Mouse (Mus musculus) inflammation-experienced regulatory T-cells, adult 6 months (primary cell): Measurements from ENCODE around the gene Map3k5. TPM values are rescaled to one million over a fixed set of nuclear protein-coding genes. Genes with fewer than 3 reads are reported as not detected.
"Not testable (repeated sequence)": the region's sequence is repeated elsewhere in the genome, so short reads cannot be mapped to it uniquely, and the experiment has no call there.

Source experiments
- ATAC-seq: one replicate; pipeline ENCODE4 v1.8.0; 2017
- polyA plus RNA-seq, 3 experiments: library from polyadenylated mRNA; unstranded; fragments of 100-300 nt; shearing (Covaris generic); gene quantifications; one replicate each; pipeline ENCODE4 v1.2.1; 2017

Gene Map3k5
- polyA plus RNA-seq, 3 experiments from 2014 or later, result 9.3 to 14.3 (median 13.8) TPM

DNA sequence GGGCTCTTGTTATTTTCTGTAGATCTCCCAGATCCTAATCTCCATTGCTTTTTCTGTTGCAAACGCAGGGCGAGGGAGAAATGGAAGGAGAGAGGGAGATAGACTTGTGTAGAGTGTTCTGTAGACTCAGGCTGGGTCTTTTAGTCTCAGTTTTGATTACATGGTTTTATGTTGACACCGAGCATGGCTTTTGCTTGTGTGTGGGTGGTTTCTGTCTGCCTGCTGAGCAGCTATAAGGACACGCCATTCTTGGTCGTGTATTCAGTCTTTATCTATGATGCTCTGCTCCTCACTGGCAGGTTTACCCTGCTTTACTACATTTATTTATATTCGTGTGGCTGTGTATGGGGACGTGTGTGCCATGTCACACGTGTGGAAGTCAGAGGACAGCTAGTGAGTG, 34.2 kb downstream of the Map3k5 start:
- peak; percentile 53 for ATAC-seq

DNA sequence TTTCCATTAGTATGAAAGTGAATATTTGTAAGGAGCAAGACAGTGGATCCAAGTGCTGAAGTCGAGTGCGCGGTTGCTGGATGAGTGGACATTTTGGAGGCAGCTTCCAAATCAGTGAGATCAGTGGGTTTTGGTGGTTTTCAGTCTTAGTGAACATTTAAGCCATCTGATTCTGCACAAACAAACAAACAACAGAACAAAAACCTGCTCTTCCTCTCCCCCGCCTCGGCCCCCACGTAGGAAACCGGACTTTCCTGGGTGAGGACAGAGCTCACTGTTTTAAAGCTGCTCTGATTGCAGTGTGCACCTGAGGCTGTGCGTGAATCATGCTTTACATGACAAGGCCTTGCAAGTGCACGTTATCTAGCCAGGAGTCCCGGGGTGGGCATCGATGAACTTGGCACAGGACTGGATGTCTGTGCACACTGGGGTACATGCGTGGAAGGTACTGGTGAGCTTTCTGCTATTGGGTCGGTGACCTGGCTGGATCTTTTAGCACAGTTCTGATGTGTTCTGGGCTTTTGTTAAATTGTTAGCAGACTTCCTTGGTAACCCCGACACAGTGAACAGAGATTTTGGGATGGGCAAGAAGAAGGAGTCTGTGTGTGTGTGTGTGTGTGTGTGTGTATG, 35.7 kb downstream of the Map3k5 start:
- no peak for ATAC-seq

DNA sequence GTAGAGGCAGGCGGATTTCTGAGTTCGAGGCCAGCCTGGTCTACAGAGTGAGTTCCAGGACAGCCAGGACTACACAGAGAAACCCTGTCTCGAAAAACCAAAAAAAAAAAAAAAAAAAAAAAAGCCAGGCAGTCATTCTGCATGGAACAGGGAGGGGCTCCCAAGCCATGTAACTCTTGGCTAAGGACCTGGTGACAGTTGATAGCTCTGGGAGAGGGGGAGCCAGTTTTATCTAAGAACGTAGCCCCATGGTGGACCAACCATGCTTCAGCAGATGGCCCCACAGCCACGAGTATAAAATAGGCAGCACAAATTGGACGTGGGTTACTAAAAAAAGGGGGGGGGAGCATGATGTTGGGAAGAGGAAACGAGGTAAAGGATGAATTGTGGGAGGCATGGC, 37.2 kb downstream of the Map3k5 start:
- not testable (repeated sequence) for ATAC-seq

DNA sequence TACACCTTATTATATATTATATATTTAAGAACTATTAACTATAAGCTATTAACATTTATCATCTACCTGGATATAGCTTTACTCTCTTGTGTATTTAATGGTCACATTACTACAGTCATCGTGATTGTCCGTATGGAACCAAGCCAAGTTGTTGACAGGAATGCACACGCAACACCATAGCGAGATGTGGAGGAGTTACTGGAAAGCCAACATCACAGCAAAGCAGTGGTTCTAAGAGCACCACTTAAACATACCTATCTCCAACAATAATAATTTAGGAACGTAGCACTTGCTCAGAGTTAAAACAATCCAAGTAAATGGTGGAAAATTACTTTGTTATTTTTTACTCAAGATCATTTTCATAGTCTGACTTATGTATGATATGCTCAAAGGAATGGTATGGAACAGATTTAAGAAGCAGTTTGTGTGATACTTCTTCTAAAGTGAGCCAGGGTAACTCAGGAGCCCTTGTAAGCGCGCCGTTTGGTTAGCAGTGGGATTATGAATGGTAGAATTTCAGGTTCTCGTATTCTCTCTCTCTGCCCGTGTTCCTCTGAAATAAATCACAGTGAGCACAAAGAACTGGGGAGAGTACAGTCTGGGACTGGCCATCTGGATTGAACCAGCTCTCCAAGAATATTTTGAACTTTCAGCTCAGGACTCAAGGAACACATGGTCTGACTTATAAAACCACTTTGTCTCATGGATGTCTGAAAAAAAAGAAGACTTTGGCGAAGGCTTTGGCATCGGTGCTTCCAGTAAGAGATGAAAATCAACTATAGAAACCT, 39.2 kb downstream of the Map3k5 start:
- no peak for ATAC-seq

DNA sequence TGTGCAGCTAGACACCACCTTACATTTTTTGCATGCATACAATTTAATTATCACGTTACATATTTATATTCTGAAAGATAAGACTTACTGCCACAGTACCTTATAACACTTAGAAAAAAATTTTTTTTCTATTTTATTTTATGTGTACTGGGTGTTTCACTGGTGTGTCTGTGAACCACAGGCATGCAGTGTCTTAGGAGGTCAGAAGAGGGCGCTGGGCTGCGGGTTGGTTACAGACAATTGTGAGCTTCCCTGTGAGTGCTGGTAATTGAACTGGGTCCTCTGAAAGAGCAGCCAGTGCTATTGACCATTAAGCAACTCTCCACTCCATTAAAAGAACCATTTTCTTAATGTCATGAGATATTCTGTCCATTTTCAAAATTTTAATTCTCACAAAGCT, 43.3 kb downstream of the Map3k5 start:
- ATAC-seq, result no peak

DNA sequence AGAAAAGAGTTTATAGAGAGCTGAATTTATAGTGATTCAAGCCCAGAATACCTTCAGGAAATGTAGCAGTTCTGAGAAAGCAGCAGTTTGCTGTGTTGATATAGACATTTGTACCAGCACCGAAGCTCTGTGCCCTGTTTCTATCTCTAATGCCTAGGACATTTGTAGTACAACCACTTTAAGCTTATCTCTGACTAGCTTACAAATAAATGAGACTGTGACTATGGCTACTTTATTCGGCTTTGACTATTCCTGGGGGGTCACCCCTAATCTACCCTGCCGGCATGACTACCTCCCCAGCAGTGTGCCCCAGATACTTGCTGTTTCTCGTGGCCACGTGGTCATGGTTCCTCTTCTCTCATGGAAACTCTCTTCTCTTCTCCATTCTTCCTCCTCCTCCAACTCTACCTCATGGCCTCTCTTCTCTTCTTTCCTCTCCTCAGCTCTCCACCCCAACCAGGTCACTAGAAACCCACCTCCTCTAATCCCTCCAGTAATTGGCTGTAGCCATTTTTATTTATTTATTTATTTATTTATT, 44.5 kb downstream of the Map3k5 start:
- no peak for ATAC-seq

DNA sequence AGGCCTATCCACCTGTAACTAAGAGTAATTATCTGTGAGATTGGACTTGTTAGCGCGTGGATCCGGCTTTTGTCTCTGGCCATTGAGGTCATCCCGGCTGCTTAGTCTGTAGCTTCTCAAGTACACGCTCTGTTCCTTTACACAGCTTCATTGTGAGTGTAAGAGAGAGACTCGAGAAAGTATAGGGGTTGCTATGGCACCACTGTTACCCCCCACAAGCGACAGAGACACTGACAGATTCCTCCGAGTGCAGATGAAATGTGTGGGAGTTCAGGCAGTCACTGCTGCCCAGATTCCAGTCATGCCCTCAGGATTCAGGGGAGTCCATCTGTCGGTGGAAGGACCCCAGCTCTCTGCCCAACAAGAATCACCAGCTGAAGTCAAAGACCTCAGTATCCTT, 53.5 kb downstream of the Map3k5 start:
- no peak for ATAC-seq

DNA sequence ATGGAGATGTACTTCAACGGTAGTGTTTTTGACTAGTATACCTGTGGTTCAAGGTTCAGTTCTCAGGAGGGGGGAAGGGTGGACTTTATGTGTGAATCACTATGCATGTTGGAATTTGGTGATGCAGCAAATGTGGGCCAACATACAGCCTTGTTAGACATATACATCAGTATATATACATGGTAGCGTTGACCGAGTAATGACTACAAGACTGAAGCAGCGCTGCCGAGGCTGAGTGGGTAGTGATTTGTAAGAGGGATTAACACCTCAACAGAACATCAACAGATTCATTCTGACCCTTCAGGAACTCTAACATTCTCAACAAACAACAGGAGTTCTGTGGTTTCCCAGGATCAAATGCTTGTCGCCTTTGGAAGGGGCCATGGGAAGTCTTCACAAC, 55.7 kb downstream of the Map3k5 start:
- ATAC-seq, result no peak

DNA sequence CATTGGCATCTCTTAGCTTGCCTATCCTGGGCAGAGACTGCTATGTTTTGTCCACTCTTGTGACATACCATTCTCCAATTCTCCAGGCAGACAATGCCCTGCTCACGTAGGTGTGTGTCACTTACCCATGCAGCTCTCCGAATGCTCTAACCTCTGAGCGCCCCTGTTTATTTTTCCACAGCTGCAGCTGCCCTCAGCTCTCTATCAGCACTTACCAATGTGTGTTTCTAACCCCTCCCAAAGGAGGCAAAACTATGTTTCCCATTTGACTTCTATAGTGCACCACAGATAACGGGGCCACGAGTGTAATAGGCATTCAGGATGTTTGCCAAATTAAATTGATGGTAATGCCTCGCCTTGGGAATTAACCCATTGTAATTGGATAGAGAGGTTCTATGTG, 56.4 kb downstream of the Map3k5 start:
- no peak for ATAC-seq

DNA sequence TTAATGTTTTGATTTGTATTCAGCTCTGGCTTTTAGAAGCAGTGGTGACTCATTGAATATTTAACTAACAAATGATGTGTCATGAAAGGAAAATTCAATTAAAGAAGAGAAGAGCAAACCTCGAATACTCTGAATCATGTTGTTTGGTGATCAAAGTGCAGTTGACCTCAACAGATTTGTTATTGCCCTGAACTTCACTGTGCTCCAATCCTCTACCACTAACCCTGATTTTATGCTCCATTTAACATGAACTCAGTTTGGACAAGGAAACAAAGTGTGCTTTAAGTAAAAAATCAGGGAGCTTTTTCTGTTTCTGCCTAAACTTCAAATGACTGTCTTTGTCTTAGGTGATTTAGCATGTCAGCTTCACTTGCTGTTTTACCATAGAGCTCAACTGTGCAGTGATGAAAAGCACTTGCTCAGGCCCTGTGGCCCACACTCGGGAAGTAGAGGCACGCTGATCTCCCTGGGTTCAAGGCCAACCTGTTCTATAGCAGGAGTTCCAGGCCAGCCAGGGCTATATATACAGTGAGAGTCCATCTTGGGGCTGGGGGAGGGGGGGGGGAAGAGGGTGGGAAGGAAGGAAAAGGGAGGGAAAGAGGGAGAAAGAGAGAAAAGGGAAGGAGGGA, 57.1 kb downstream of the Map3k5 start:
- ATAC-seq, result peak; percentile 11

DNA sequence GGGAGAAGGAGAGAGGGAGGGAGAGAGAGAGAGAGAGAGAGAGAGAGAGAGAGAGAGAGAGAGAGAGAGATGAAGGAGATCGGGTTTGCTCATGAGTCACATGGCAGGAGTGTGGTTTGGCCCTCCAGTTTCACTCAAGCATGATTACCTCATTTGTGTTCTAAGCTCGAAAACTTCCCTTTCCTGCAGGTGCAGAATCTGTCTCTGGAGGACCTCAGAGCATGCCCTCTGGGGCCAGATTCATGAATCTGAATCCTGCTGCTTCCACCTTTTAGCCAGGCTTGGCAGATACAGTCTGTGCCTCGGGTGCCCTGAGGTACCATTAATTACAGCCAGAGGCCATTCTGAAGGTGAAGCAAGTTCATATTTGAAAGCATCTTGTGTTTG, 57.6 kb downstream of the Map3k5 start:
- ATAC-seq, result peak; percentile 98

DNA sequence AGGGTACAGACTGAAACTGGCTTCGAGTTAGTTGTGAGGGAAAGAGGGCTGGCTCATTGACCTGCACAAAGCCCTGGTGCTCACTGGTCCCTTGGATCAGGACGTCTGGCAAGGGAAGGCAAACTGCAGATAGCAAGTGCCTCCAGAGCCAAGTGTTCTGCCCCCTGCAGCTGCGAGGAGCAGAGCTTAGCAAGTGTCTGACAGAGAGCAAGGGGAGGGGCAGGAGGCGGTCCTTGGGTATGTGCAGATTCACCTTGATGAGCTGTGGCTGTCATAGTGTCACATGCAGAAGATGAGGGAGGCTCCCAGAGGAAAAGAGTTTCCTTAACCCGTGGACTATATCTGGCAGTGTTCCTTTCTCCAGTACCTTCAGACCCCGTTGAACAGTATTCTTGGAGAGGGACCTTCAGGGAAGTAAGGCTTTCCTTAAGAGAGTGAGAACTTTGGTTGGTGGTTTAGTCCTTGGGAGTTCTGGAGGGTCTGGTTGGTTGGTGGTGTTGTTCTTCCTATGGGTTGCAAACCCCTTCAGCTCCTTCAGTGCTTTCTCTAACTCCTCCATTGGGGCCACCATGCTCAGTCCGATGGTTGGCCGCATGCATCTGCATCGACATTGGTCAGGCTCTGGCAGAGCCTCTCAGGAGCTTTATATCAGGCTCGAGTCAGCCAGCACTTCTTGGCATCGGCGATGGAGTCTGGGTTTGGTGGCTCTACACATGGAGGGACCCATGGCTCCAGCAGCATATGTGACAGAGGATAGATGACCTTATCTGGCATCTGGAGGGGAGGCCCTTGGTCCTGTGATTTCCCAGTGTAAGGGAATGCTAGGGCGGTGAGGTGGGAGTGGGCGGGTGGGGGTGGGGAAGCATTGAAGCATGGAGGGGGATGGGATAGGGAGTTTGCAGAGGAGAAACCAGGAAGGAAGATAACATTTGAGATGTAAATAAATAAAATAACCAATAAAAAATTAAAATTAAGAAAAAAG, 60.5 kb downstream of the Map3k5 start:
- ATAC-seq, result no peak

DNA sequence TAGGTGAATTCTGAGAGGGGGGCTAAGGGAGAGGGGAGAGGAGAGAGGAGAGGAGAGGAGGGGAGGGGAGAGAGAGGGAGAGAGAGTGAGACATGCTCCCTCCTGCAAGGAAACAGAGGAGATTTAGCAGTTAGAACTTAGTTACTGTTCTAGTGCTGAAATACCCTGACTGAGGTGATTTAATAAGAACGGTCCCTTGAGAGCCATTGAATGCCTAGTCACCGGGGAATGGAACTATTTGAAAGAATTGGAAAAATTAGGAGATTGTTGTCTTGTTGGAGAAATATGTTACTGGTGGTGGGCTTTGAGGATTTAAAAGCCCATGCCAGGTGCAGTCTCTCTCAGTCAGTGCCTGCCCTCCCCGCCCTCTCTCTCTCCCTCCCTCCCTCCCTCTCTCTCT, 61.9 kb downstream of the Map3k5 start:
- no peak for ATAC-seq

DNA sequence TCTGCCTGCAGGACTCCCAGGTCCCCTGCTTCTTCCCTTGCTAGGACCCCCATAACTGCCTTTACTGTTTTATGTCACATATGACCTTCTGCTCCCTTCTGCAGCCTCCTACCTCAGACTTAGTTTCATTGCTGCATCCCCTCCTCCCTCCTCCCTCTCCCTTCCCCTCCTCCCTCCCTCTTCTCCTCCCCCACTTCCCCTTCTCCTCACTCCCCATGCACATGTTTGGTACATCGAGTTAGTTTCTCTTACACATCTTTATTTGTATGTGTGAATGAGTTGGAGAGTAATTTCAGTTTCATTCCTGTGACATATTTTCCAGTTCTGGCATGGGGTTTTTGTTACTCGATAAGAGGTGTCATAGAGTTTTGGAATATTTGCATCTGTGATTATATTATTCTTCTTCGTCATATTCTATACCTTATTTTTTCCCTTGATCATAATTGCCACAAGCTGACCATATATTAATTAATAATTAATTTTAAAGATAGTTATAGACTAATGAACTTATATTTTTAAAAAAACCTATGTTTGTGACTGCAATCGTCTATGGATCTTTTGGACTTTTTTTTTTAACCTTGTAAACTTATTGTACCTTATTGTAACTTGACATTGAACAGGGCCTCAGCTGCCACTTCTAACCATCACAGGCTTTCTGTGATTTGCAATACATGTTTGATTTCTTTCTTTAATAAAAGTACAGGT, 65.6 kb downstream of the Map3k5 start:
- ATAC-seq, result peak; percentile 55

DNA sequence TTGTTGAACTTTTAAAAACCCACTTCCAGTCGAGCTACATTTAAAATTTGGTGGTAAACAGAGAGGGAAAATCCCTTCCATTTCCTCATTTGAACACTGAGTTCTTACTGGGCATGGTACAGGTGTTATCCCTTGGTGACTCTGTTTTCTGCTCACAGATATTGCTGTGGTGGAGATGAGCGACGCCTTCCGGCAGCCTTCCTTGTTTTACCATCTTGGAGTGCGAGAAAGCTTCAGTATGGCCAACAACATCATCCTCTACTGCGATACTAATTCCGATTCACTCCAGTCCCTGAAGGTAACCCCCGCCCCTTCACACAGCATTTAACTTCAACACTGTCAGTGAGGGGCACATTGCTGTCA, 66.1 kb downstream of the Map3k5 start:
- ATAC-seq, result peak; percentile 77

DNA sequence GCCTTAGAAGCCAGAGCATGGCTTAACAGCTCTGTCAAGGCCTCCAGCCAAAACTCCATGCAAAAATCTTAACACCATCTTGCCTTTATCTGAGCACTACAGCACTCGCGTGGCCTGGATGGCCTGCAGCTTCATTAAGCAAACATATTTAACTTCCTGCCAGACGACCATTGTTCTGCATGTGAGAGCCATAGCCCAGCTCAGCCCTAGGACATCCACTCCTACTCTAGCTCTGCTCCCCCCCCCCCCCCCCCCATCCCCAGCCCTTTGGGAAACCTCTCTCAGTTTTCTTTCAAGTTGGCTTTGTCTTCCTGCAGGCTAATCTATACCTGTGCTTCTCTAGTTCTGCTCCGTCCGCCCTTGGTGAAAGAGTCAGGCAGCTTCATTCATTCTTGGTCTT, 67.7 kb downstream of the Map3k5 start:
- no peak for ATAC-seq

DNA sequence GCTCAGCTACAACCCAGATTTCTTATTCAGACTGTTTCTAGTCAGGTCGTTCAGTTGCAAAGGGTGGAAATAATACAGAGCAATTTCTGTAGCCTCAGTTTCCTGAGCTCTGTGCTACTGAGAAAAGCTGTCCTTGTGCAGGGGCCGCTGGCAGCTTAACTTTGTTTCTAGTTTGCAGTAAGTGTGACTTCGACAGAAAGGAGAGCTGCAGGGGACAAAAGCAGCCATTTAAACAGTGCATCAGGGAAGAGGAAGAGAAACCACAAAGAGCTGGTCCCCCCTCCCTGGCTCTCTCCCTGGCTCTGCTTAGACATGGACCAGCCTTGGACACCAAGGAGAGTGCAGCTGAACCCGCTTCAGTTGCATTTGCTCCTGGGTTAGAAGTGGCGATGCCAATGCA, 68.7 kb downstream of the Map3k5 start:
- no peak for ATAC-seq

DNA sequence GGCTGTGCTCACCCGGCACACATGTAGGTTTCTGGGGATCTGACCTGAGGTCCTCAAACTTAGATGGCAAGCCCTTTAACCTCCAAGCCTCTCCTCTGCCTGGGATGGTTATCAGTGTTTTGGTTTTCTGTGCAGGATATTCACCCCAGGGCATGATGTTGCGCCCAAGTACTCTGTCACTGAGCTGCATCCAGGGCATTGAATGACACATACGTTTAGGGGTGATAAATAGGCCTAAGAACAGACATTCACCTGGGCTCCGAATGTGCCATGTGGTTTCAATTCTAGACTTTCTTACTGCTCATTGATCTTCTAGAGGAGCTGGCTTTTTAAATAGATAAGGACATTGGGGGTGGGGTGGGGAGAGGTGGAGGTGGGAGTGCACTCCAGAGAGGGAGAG, 70.5 kb downstream of the Map3k5 start:
- ATAC-seq, result no peak

DNA sequence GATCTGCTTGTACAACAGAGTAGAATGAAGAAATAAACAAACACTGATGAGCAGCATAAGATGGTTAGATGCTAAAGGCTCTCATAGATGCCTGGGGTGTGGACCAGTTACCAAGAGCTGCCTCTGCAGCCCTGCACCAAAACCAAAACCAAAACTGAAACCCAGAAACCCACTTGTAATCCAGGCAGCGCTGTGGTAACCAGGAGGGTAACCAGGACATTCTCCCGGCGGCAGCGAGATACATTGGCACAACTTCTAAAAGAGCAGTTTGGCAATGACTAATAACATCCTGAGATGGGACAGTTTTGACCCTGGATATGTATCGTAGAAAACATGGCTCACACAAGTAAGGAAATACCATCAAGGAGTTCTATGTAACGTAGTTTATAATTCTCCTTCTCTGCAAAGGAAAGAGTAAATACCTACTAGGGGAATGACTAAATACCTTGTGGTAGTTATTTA, 71.2 kb downstream of the Map3k5 start:
- peak; percentile 93 for ATAC-seq

DNA sequence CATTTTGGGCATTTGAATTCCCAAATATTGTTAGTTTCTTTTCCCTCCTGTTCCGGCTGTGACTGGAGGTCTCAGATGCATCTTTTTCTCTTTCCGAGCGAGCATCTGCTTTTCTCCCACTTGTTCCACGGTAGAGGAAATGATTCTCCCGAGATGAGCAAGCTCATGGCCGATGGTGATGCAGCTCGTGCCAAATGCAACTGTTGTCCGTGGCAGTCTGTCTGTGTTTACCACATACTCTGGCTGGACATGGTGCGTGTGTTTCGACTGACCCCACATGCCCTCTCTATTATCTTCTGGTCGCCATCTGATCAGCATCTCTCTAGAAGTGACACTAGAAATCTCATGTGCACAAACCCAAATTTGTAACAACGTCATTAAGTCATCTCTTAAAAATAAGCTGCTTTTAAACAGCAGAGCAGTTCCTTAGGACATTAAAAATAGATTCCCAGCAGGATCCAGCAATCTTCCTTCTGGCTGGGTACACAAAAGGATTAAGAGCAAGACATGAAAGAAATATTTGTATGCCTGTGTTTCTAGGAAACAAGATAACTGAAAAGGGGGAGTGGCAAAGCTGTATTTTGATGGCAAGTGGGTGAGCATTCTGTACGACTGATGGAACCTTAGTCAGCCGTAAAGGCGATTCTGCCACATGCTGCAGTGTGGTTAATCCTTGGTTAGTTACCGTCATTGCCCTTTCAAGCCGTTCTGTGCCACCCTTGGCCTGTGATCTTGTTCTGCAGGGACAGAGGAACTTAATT, 72.2 kb downstream of the Map3k5 start:
- no peak for ATAC-seq

DNA sequence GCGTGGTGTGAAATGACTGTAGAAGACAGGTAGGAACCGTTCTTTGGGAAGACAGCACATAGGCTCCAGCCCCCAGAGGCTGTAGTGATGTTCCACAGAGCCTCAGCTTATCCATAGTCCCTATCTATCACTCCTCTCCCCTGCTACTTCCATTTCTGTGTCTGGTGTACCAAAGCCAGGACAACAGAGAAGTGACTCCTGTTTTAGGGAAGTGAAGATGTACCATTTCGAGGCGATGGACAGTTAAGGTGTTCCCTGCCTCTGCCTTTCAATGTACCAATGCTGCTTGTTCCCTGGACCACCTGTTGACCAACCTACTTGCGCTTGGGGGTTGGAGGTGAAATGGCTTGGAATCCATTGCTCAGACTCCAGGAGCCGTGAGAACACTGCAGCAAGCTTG, 75.0 kb downstream of the Map3k5 start:
- no peak for ATAC-seq
